Mouse (Mus musculus): Measurements from ENCODE around the gene Bbc3. TPM values are rescaled to one million over a fixed set of nuclear protein-coding genes. Genes with fewer than 3 reads are reported as not detected.

Gene Bbc3
- total and polyA plus RNA-seq, 3 experiments = 23.2 to 61.7 (median 23.3) TPM

- TF ChIP-seq CHD1 (IDR thresholded peaks at IDR 0.05; ENCODE audit: low read depth, low read length) (no peak), PAX5 (IDR thresholded peaks at IDR 0.05; ENCODE audit: low read length) (no peak), ZNF384 (IDR thresholded peaks at IDR 0.05; ENCODE audit: low read depth, low read length) (no peak), KAT2A (IDR thresholded peaks at IDR 0.05; ENCODE audit: insufficient replicate concordance, low read length) (no peak), ZKSCAN1 (IDR thresholded peaks at IDR 0.05; ENCODE audit: borderline replicate concordance, low read depth, low read length) (no peak), JUND (conservative IDR thresholded peaks at IDR 0.05; ENCODE audit: low read depth, low read length) (no peak), SMC3 (IDR thresholded peaks at IDR 0.05; ENCODE audit: low read depth, low read length) (no peak), POLR2A (IDR thresholded peaks at IDR 0.05; ENCODE audit: low read depth, low read length) (no peak), JUN (IDR thresholded peaks at IDR 0.05; ENCODE audit: insufficient read depth, low read depth, low read length) (no peak), RCOR1 (conservative IDR thresholded peaks at IDR 0.05; ENCODE audit: low read depth, low read length) (no peak), MXI1 (IDR thresholded peaks at IDR 0.05; ENCODE audit: low read depth, low read length) (no peak), CTCF (conservative IDR thresholded peaks at IDR 0.05 in 1 of 2, IDR thresholded peaks at IDR 0.05 in 1 of 2; ENCODE audit: low read depth in 2 of 2, low read length in 2 of 2) (no peak), UBTF (IDR thresholded peaks at IDR 0.05; ENCODE audit: low read depth, low read length) (no peak), ZMIZ1 (IDR thresholded peaks at IDR 0.05; ENCODE audit: low read depth, low read length) (no peak), MAFK (IDR thresholded peaks at IDR 0.05; ENCODE audit: insufficient replicate concordance, low read length) (no peak), MEF2A (IDR thresholded peaks at IDR 0.05; ENCODE audit: borderline replicate concordance, low read depth, low read length) (no peak), CHD2 (IDR thresholded peaks at IDR 0.05; ENCODE audit: low read length) (no peak), ZC3H11A (IDR thresholded peaks at IDR 0.05; ENCODE audit: low read depth, low read length) (no peak), MAX (IDR thresholded peaks at IDR 0.05; ENCODE audit: low read length) (no peak)
- no peak overlapping the region for H3K27ac ChIP-seq (ENCODE audit: insufficient read depth, low read depth)
- peaks cover 12% of the 10 kb centered on the region for H3K79me2 ChIP-seq (replicated peaks; ENCODE audit: control insufficient read depth, extremely low read depth, insufficient read depth, poor library complexity, severe bottlenecking)
- no peaks in the 10 kb centered on the region for H3K27me3 ChIP-seq (replicated peaks)
- H3K9ac ChIP-seq (ENCODE audit: insufficient read depth, low read depth) = no peak overlapping the region
- no peak for DNase-seq (ENCODE audit: extremely low read depth)
- H3K9me3 ChIP-seq (replicated peaks; ENCODE audit: low read length) = no peaks in the 10 kb centered on the region
- H3K4me1 ChIP-seq (ENCODE audit: control insufficient read depth in 1 of 2, insufficient read depth in 2 of 2) = peaks cover 0 to 14% of the 10 kb centered on the region in 2 experiments; a peak in 2 of 4 replicates
- peaks cover 17 to 20% of the 10 kb centered on the region in 2 experiments for H3K36me3 ChIP-seq (replicated peaks in 1 of 2; ENCODE audit: control insufficient read depth in 1 of 2, insufficient read depth in 1 of 2, low read length in 1 of 2)
- no peak overlapping the region for H3K4me2 ChIP-seq (ENCODE audit: insufficient read depth, low read depth, poor library complexity, severe bottlenecking)
- dilution Hi-C loops (cut with MboI; ENCODE audit: extremely low pct_ligation_motif_present, extremely low pct_unique_long_range_greater_than_20kb, low sequenced_read_pairs) (no loop called here), in situ Hi-C loops (cut with MboI; ENCODE audit: low pct_ligation_motif_present, low pct_unique_long_range_greater_than_20kb, low sequenced_read_pairs) (no loop called here)
- no peak overlapping the region for H3K4me3 ChIP-seq (replicated peaks in 1 of 3; ENCODE audit: low read depth in 2 of 3, low read length in 2 of 3, poor library complexity in 1 of 3)
Measured at GRCm38 (mm10) chr7:16287791-16288190, 20.4 kb upstream of the Bbc3 start.

- in situ Hi-C loops (cut with MboI; ENCODE audit: low pct_ligation_motif_present, low pct_unique_long_range_greater_than_20kb, low sequenced_read_pairs) (loop anchor here (5.0 kb wide), 1 partner anchor 33 kb away; no protein-coding TSS in a partner anchor), dilution Hi-C loops (cut with MboI; ENCODE audit: extremely low pct_ligation_motif_present, extremely low pct_unique_long_range_greater_than_20kb, low sequenced_read_pairs) (no loop called here)
- peak; percentile 78 for DNase-seq (ENCODE audit: extremely low read depth)
- peak overlapping the region; percentile 82 for H3K9ac ChIP-seq (ENCODE audit: insufficient read depth, low read depth)
- no peaks in the 10 kb centered on the region for H3K27me3 ChIP-seq (replicated peaks)
- H3K4me3 ChIP-seq (replicated peaks in 1 of 3; ENCODE audit: low read depth in 2 of 3, low read length in 2 of 3, poor library complexity in 1 of 3) = peak overlapping the region in 2 of 3 experiments; percentile 20 to 54
- peak overlapping the region; percentile 67 for H3K27ac ChIP-seq (ENCODE audit: insufficient read depth, low read depth)
- peaks cover 16 to 27% of the 10 kb centered on the region in 2 experiments for H3K4me1 ChIP-seq (ENCODE audit: control insufficient read depth in 1 of 2, insufficient read depth in 2 of 2)
- peak overlapping the region; percentile 39; the same call in 1 of the 2 replicates for H3K4me2 ChIP-seq (ENCODE audit: insufficient read depth, low read depth, poor library complexity, severe bottlenecking)
- H3K9me3 ChIP-seq (replicated peaks; ENCODE audit: low read length) = no peaks in the 10 kb centered on the region
- no peaks in the 10 kb centered on the region for H3K36me3 ChIP-seq (replicated peaks in 1 of 2; ENCODE audit: control insufficient read depth in 1 of 2, insufficient read depth in 1 of 2, low read length in 1 of 2)
- no peaks in the 10 kb centered on the region for H3K79me2 ChIP-seq (replicated peaks; ENCODE audit: control insufficient read depth, extremely low read depth, insufficient read depth, poor library complexity, severe bottlenecking)
- TF ChIP-seq TCF12 (IDR thresholded peaks at IDR 0.05; ENCODE audit: low read depth, low read length) (no peak), GABPA (IDR thresholded peaks at IDR 0.05; ENCODE audit: insufficient replicate concordance, low read depth, low read length) (no peak), JUN (IDR thresholded peaks at IDR 0.05; ENCODE audit: insufficient read depth, low read depth, low read length) (no peak), SMC3 (IDR thresholded peaks at IDR 0.05; ENCODE audit: low read depth, low read length) (peak; percentile 76), RCOR1 (conservative IDR thresholded peaks at IDR 0.05; ENCODE audit: low read depth, low read length) (no peak), CTCF (conservative IDR thresholded peaks at IDR 0.05 in 1 of 2, IDR thresholded peaks at IDR 0.05 in 1 of 2; ENCODE audit: low read depth in 2 of 2, low read length in 2 of 2) (peak in 1 of 2 experiments; percentile 85; a peak in 2 of 4 replicates), MAX (IDR thresholded peaks at IDR 0.05; ENCODE audit: low read length) (no peak), HCFC1 (IDR thresholded peaks at IDR 0.05; ENCODE audit: low read depth, low read length) (no peak), ELF1 (IDR thresholded peaks at IDR 0.05; ENCODE audit: low read depth, low read length) (no peak), USF1 (IDR thresholded peaks at IDR 0.05; ENCODE audit: low read depth, low read length) (no peak), POLR2AphosphoS2 (IDR thresholded peaks at IDR 0.05; ENCODE audit: low read depth, low read length) (no peak), NRF1 (IDR thresholded peaks at IDR 0.05; ENCODE audit: low read depth, low read length) (no peak), POLR2A (IDR thresholded peaks at IDR 0.05; ENCODE audit: low read depth, low read length) (no peak), ZMIZ1 (IDR thresholded peaks at IDR 0.05; ENCODE audit: low read depth, low read length) (no peak), MAFK (IDR thresholded peaks at IDR 0.05; ENCODE audit: insufficient replicate concordance, low read length) (no peak), EP300 (IDR thresholded peaks at IDR 0.05; ENCODE audit: low read length) (no peak), MYC (IDR thresholded peaks at IDR 0.05; ENCODE audit: low read depth, low read length) (no peak), PAX5 (IDR thresholded peaks at IDR 0.05; ENCODE audit: low read length) (no peak), ZC3H11A (IDR thresholded peaks at IDR 0.05; ENCODE audit: low read depth, low read length) (peak; percentile 39), TBP (conservative IDR thresholded peaks at IDR 0.05; ENCODE audit: low read depth, low read length) (0 out of 2 replicates have a peak, but pooled peaks have one; percentile 49), ZKSCAN1 (IDR thresholded peaks at IDR 0.05; ENCODE audit: borderline replicate concordance, low read depth, low read length) (no peak), BHLHE40 (IDR thresholded peaks at IDR 0.05; ENCODE audit: low read depth, low read length) (no peak), MXI1 (IDR thresholded peaks at IDR 0.05; ENCODE audit: low read depth, low read length) (no peak), RAD21 (IDR thresholded peaks at IDR 0.05; ENCODE audit: low read depth, low read length) (peak; percentile 84)
Measured at GRCm38 (mm10) chr7:16294346-16294745, 13.8 kb upstream of the Bbc3 start.

All from CH12.LX (cell line).